Mouse (Mus musculus) limb, embryonic 11.5 days (tissue): Measurements from ENCODE around the gene Arrdc3. TPM values are rescaled to one million over a fixed set of nuclear protein-coding genes. Genes with fewer than 3 reads are reported as not detected.

ENCODE experiments used
- ATAC-seq: fragments of 200-750 bp; cut with Nextera tagmentation; 2 replicates; pipeline ENCODE4 v1.8.0; 2017; ENCODE audit warnings: low read depth; ENCODE audit not compliant: insufficient number of reproducible peaks, low FRiP score, low TSS enrichment
- DNase-seq: peaks from one replicate; pipeline ENCODE4 v3.0.0-alpha.2; 2015; ENCODE audit warnings: low spot score
- H3K27ac ChIP-seq: fragments of 300-500 bp; sonication (generic); replicated peaks from 2 replicates; pipeline ENCODE4 v1.5.1; 2014; ENCODE audit warnings: low read depth, mild to moderate bottlenecking, low read length
- H3K27me3 ChIP-seq: fragments of 300-500 bp; sonication (generic); 2 replicates; pipeline ENCODE4 v1.6.1; 2014; ENCODE audit warnings: mild to moderate bottlenecking, low read length, mixed read lengths; ENCODE audit not compliant: control insufficient read depth, insufficient read depth
- H3K36me3 ChIP-seq: fragments of 300-500 bp; sonication (generic); 2 replicates; pipeline ENCODE4 v1.6.1; 2014; ENCODE audit warnings: mild to moderate bottlenecking, low read length, moderate library complexity, mixed read lengths; ENCODE audit not compliant: control insufficient read depth, insufficient read depth
- H3K4me1 ChIP-seq: fragments of 300-500 bp; sonication (generic); 2 replicates; pipeline ENCODE4 v1.6.1; 2014; ENCODE audit warnings: low read length, mixed read lengths; ENCODE audit not compliant: control insufficient read depth, insufficient read depth
- H3K4me2 ChIP-seq: fragments of 300-500 bp; sonication (generic); 2 replicates; pipeline ENCODE4 v1.6.1; 2014; ENCODE audit warnings: low read depth, mild to moderate bottlenecking, moderate library complexity; ENCODE audit not compliant: severe bottlenecking
- H3K4me3 ChIP-seq: fragments of 300-500 bp; sonication (generic); 2 replicates; pipeline ENCODE4 v1.5.1; 2014; ENCODE audit warnings: low read depth, low read length
- H3K9ac ChIP-seq: fragments of 300-500 bp; sonication (generic); 2 replicates; pipeline ENCODE4 v1.6.1; 2014; ENCODE audit warnings: mild to moderate bottlenecking, low read length
- H3K9me3 ChIP-seq: fragments of 300-500 bp; sonication (generic); 2 replicates; pipeline ENCODE4 v1.6.1; 2016; ENCODE audit warnings: low read length; ENCODE audit not compliant: control insufficient read depth
- WGBS: fragments of 180-500 bp; shearing (Covaris S2); extraction: QIAGEN DNeasy Blood & Tissue Kit; methylation state at CpG from one replicate; pipeline ENCODE4 v1.1.7; 2014; 5-methylcytosine and 5-hydroxymethylcytosine counted together
- polyA plus RNA-seq: library from polyadenylated mRNA; unstranded; fragments of >200 nt; fragmentation: Nextera tagmentation; extraction: Ambion mirVana; gene quantifications from 2 replicates; pipeline ENCODE4 v1.2.1, GENCODE M21; 2014

Arrdc3 gene
- polyA plus RNA-seq, result 80.1 and 91.0 TPM in 2 replicates

- under 1% methylated on average over 25 of the region's 31 CpGs for WGBS
- H3K9ac ChIP-seq, result peak within 1 kb of the TSS; percentile 100
These were observed at the start of gene Arrdc3 for GRCm38 (mm10) chr13:80883190-80883589. Gene Arrdc3, plus strand, starts transcription at chr13:80883384.

GRCm38 (mm10) chr13:80862215-80862614, 21.0 kb upstream of the Arrdc3 start:
- WGBS, result 14% methylated on average over 5 of the region's 5 CpGs
- no peak overlapping the region for H3K4me3 ChIP-seq
- no peaks in the 10 kb centered on the region; the same call in 1 of the 2 replicates for H3K9me3 ChIP-seq
- no peak overlapping the region for H3K27ac ChIP-seq
- H3K9ac ChIP-seq, result no peak overlapping the region
- DNase-seq (peak; percentile 84), ATAC-seq (no peak)
- H3K4me2 ChIP-seq, result no peak overlapping the region
- no peaks in the 10 kb centered on the region for H3K36me3 ChIP-seq
- no peaks in the 10 kb centered on the region for H3K27me3 ChIP-seq
- H3K4me1 ChIP-seq, result no peaks in the 10 kb centered on the region

More at GRCm38 (mm10) chr13:80883190-80883589, at the start of gene Arrdc3:
- ATAC-seq (peak; percentile 57), DNase-seq (peak; percentile 98)
- peak within 1 kb of the TSS; percentile 100 for H3K27ac ChIP-seq
- H3K27me3 ChIP-seq, result no peaks in the 10 kb centered on the region
- H3K4me3 ChIP-seq, result peak within 1 kb of the TSS; percentile 72
- no peaks in the 10 kb centered on the region for H3K4me1 ChIP-seq
- no peaks in the 10 kb centered on the region for H3K36me3 ChIP-seq
- no peaks in the 10 kb centered on the region for H3K9me3 ChIP-seq
- H3K4me2 ChIP-seq, result peak within 1 kb of the TSS; percentile 46

GRCm38 (mm10) chr13:80864195-80864594, 19.0 kb upstream of the Arrdc3 start:
- Histone ChIP-seq H3K4me2 (no peak overlapping the region), H3K36me3 (no peaks in the 10 kb centered on the region), H3K27ac (no peak overlapping the region), H3K4me1 (no peaks in the 10 kb centered on the region), H3K4me3 (no peak overlapping the region), H3K27me3 (no peaks in the 10 kb centered on the region), H3K9ac (no peak overlapping the region), H3K9me3 (no peaks in the 10 kb centered on the region)
- no peak for DNase-seq
- 82% methylated on average over 3 of the region's 3 CpGs for WGBS
- no peak for ATAC-seq

GRCm38 (mm10) chr13:80875126-80875525, 8.1 kb upstream of the Arrdc3 start:
- 90% methylated on average over 5 of the region's 5 CpGs for whole genome bisulfite sequencing
- Histone ChIP-seq H3K4me1 (no peaks in the 10 kb centered on the region), H3K4me2 (no peak overlapping the region), H3K9ac (no peak overlapping the region), H3K4me3 (no peak overlapping the region), H3K27me3 (no peaks in the 10 kb centered on the region), H3K27ac (no peak overlapping the region), H3K9me3 (no peaks in the 10 kb centered on the region), H3K36me3 (no peaks in the 10 kb centered on the region)
- no peak for ATAC-seq
- DNase-seq, result no peak

- WGBS, result 84% methylated on average over 4 of the region's 4 CpGs
- H3K27me3 ChIP-seq, result no peaks in the 10 kb centered on the region
- DNase-seq, result no peak
These were observed 2.4 kb upstream of the Arrdc3 start for GRCm38 (mm10) chr13:80880756-80881155.

GRCm38 (mm10) chr13:80881722-80882500, 1.3 kb upstream of the Arrdc3 start:
- H3K27me3 ChIP-seq, result no peaks in the 10 kb centered on the region
- no peak overlapping the region for H3K9ac ChIP-seq
- no peak overlapping the region for H3K4me3 ChIP-seq
- H3K9me3 ChIP-seq, result no peaks in the 10 kb centered on the region
- ATAC-seq, result no peak
- H3K4me1 ChIP-seq, result no peaks in the 10 kb centered on the region
- no peak overlapping the region; the same call in 1 of the 2 replicates for H3K27ac ChIP-seq
- DNase-seq, result peak; percentile 61
- H3K4me2 ChIP-seq, result no peak overlapping the region
- 22% methylated on average over 6 of the region's 6 CpGs for WGBS
- no peaks in the 10 kb centered on the region for H3K36me3 ChIP-seq

More at GRCm38 (mm10) chr13:80880756-80881155, 2.4 kb upstream of the Arrdc3 start:
- H3K4me2 ChIP-seq, result no peak overlapping the region
- no peak overlapping the region for H3K4me3 ChIP-seq
- H3K27ac ChIP-seq, result no peak overlapping the region
- no peaks in the 10 kb centered on the region for H3K9me3 ChIP-seq
- ATAC-seq, result no peak
- no peak overlapping the region for H3K9ac ChIP-seq
- no peaks in the 10 kb centered on the region for H3K4me1 ChIP-seq
- no peaks in the 10 kb centered on the region for H3K36me3 ChIP-seq

- no peaks in the 10 kb centered on the region for H3K36me3 ChIP-seq
- H3K4me1 ChIP-seq, result no peaks in the 10 kb centered on the region
- H3K9ac ChIP-seq, result peak overlapping the region; percentile 100
- H3K27ac ChIP-seq, result peak overlapping the region; percentile 95
- under 1% methylated on average over 23 of the region's 23 CpGs for WGBS
- peak overlapping the region; percentile 46 for H3K4me2 ChIP-seq
- H3K9me3 ChIP-seq, result no peaks in the 10 kb centered on the region
- ATAC-seq (peak; percentile 52), DNase-seq (no peak)
- H3K4me3 ChIP-seq, result peak overlapping the region; percentile 72
- no peaks in the 10 kb centered on the region for H3K27me3 ChIP-seq
These were observed 458 bp upstream of the Arrdc3 start for GRCm38 (mm10) chr13:80882716-80883135.

- no peaks in the 10 kb centered on the region for H3K9me3 ChIP-seq
- H3K4me1 ChIP-seq, result no peaks in the 10 kb centered on the region
- H3K9ac ChIP-seq, result peak overlapping the region; percentile 100
- DNase-seq, result peak; percentile 62
- ATAC-seq, result no peak
- peak overlapping the region; percentile 72 for H3K4me3 ChIP-seq
- H3K36me3 ChIP-seq, result peaks cover under 1% of the 10 kb centered on the region; the same call in 1 of the 2 replicates
- WGBS, result 0% methylated on average over 23 of the region's 23 CpGs
- H3K4me2 ChIP-seq, result peak overlapping the region; percentile 31
- peak overlapping the region; percentile 100 for H3K27ac ChIP-seq
- no peaks in the 10 kb centered on the region for H3K27me3 ChIP-seq
These were observed 629 bp downstream of the Arrdc3 start for GRCm38 (mm10) chr13:80883649-80884376.
